ENCODE assay signal across 8 mouse cellular contexts in genomic region chr1:182340821-182341781, GRCm38 (mm10). TPM values are rescaled to one million over a fixed set of nuclear protein-coding genes. Genes with fewer than 3 reads are reported as not detected.
DNase-seq lines count a peak whose midpoint lies in the region; ATAC-seq and TF ChIP-seq lines count a peak whose summit lies in the region.

TSS of gene Fbxo28 (minus strand) at chr1:182341629.

- H3K4me2 ChIP-seq in lung, postnatal 0 days (replicated peaks; ENCODE audit: low read depth, low read length): peak within 1 kb of the TSS; percentile 95

- H3K9ac ChIP-seq in lung, postnatal 0 days (replicated peaks; ENCODE audit: low read depth): peak within 1 kb of the TSS; percentile 92

- TF ChIP-seq CTCF in lung, postnatal 0 days (IDR thresholded peaks at IDR 0.05): no peak

- H3K4me1 ChIP-seq in hindbrain, embryonic 10.5 days (replicated peaks): peaks cover 26% of the 10 kb centered on the region
- peaks cover 6% of the 10 kb centered on the region; the same call in 1 of the 2 replicates for H3K4me1 ChIP-seq in lung, postnatal 0 days (ENCODE audit: insufficient read depth, low read depth, low read length)

- H3K4me3 ChIP-seq in hindbrain, embryonic 10.5 days: peak within 1 kb of the TSS; percentile 100
- H3K4me3 ChIP-seq in lung, postnatal 0 days (ENCODE audit: low read depth, low read length): peak within 1 kb of the TSS; percentile 97

- no peaks in the 10 kb centered on the region for H3K27me3 ChIP-seq in hindbrain, embryonic 10.5 days (ENCODE audit: insufficient read depth, poor library complexity, severe bottlenecking)
- H3K27me3 ChIP-seq in lung, postnatal 0 days (replicated peaks; ENCODE audit: insufficient read depth, low read length): no peaks in the 10 kb centered on the region

- H3K27ac ChIP-seq in hindbrain, embryonic 10.5 days: peak within 1 kb of the TSS; percentile 98
- H3K27ac ChIP-seq in lung, postnatal 0 days (ENCODE audit: low read length): peak within 1 kb of the TSS; percentile 74

- peak; percentile 89 for DNase-seq in MEL-GATA-1-ER (ENCODE audit: extremely low read depth, low read depth)
- DNase-seq in cerebellum, adult 8-10 months: peak; percentile 84
- DNase-seq in hindbrain, embryonic 10.5 days (ENCODE audit: low spot score): peak; percentile 96
- DNase-seq in layer of hippocampus, adult 9-11 months: peak; percentile 90
- peak; percentile 97 for DNase-seq in lung, postnatal 0 days (ENCODE audit: low spot score)
- peak; percentile 71 for DNase-seq in ovary, postnatal 14 days (ENCODE audit: low spot score)
- peak; percentile 89 for DNase-seq in thymus, postnatal 14 days

- TF ChIP-seq EP300 in lung, postnatal 0 days (IDR thresholded peaks at IDR 0.05): no peak

- under 1% methylated on average over 93 of the region's 93 CpGs for WGBS in hindbrain, embryonic 10.5 days
- WGBS in lung, postnatal 0 days: under 1% methylated on average over 70 of the region's 93 CpGs

- peak; percentile 94 for ATAC-seq in frontal cortex, adult (ENCODE audit: low TSS enrichment)
- peak; percentile 99 for ATAC-seq in lung, postnatal 0 days

- H3K9me3 ChIP-seq in hindbrain, embryonic 10.5 days: no peaks in the 10 kb centered on the region
- H3K9me3 ChIP-seq in lung, postnatal 0 days (ENCODE audit: low read length): no peaks in the 10 kb centered on the region

- peaks cover 12% of the 10 kb centered on the region for H3K36me3 ChIP-seq in hindbrain, embryonic 10.5 days
- no peaks in the 10 kb centered on the region for H3K36me3 ChIP-seq in lung, postnatal 0 days (ENCODE audit: insufficient read depth, low read length)

RNA-seq across cellular contexts. Expression of gene Fbxo28, which starts in this region (rescaled TPM):
- 20.0 and 23.5 TPM in 2 replicates for polyA plus RNA-seq in hindbrain, embryonic 10.5 days (2016; fragmentation: Nextera tagmentation; extraction: Ambion mirVana)
- polyA plus RNA-seq in lung, postnatal 0 days (2015; fragmentation: Nextera tagmentation; extraction: Ambion mirVana): 9.8 and 12.5 TPM in 2 replicates

Comparison
In these comparisons a context has a peak if more than half of its experiments do, and no peak if none do; other contexts are left out.
1. Peak in every context shown above with its lines: DNase-seq, ATAC-seq, H3K4me3 ChIP-seq and H3K27ac ChIP-seq.